Mouse (Mus musculus): ENCODE results near the gene Brcc3.

The Brcc3 gene

DNA sequence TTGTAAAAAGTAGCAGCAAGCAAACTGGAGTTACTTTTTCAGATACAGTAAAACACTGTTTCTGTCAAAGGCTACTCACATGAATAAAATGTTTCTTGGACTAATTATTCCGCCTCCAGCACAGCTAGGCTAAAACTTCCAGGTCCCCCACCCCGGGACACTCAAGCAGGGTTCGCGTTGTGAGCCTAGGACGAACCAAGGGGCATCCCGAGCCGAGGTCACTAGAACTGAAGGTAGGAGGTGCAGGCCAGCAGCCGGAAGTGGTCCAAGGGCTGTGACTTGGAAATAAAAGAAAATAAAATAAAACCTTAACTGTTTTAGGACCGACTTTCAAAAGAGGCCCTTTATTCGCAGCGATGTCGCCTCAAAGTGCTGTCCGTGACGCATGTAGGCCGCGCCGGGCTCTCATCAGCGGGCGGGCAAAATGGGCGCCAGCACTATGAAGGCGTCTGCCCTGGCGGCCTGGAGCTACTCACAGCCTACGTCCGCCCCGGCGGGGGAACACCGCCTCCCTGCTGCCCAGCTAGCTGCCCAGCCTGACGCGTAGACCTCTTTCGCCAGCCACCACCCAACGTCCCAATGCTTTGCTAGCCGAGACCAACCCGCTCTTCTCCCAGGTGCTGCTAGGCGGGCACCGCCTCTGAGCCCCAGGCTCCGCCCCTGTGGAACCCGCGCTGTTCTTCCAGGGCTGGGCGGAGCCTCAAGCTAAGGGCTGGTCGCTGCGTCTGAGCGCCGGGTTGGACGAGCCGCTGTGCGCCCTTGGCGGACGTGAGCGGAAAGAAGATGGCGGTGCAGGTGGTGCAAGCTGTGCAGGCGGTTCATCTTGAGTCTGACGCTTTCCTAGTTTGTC is at the start of gene Brcc3, which contains the start of the genes Cmc4 and Mtcp1:
TSS of gene Brcc3 (plus strand) at position 693 of the 850 bp plus-strand sequence.
TSS of gene Cmc4 (minus strand) at position 649 of the 850 bp plus-strand sequence.
TSS of gene Mtcp1 (minus strand) at position 653 of the 850 bp plus-strand sequence.
- peak; percentile 84 for DNase-seq

DNA sequence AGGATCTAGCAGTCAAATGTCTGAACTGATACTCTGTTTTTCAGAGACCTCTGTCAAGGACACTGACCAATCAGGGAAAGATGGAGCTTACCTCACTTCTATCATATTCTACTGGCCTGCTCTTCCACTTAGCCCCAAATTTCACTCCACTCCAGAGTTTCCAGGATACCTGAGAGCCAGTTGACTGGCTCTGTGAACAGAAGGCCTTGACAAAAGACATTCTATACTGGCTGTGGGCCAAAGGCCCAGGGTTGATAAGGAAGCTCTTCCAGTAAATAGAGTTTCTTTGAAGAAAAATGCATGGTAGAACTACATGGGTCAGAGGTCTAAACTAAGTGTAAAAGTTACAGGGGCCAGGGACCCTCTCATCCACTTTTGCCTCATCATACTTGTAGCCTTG is 46.2 kb upstream of the Brcc3 start:
- DNase-seq: no peak

DNA sequence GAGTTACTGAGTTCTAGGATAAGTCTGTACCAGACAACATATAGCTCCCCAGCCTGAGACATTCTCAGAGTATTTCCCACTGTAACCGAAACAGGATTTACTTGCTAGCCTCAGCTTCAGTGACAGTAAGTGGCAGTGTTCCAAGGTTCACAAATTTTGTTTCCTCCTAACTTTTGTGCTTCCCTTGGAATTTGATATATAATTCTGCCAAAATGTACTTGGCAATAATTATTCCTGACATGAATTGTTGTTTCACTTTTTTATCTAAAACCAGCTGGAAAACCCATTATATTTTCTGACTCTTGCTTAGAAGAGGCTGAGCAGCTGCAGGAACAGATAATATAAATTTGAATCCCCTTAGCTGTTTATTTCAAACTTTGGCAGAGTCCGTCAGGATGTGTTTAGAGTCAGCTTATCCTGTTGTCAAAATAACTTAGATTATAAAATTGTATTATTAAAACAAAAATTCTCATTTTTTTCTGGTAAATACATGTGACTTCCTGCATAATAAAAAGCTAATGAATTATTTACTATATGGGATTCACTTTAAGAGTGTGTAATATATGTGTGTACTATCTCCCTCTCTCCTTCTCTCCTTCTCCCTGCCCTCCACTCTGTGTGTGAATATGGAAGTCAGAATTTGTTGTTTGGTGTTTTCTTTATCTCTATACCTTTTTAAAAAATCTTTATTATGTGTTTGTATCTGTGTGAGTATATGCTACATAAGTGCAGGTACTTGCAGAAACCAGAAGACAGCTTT is 43.6 kb upstream of the Brcc3 start:
- no peak for DNase-seq

DNA sequence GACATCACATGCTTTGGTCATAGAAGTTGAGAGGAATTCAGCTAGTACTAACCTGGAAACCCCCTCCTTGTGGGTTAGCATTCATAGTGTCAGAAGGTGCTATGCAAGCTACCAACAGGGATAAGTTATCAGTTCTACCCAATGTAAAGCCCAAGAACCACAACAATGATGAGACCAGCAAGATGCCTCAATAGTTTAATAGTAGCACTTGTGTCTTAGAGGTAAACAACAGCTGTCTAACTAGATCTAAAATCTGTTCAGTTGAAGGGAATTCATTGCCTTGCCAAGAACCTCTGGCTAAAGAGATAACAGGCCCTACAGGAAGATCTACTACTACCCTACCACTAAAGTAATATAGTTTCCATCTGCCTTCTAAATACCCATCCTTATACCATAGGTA is 39.6 kb upstream of the Brcc3 start:
- DNase-seq: no peak

DNA sequence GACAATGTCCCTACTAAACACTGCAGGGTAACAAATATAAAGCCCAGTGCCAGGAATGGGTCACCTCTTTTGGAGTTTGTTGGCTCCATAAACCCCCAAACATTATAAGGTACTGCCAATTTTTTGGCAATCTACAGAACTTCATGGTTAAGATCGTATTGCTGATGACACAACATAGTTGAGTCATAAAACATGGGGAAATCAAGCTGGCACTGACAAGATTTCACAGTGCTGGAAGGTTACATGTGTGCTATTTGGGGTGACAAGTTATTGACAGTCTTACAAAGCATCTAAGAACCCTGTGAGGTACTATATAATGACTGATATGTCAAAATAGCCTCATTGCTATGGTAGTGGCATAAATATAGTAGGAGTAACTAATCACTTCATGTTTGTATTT is 35.3 kb upstream of the Brcc3 start:
- DNase-seq: no peak

DNA sequence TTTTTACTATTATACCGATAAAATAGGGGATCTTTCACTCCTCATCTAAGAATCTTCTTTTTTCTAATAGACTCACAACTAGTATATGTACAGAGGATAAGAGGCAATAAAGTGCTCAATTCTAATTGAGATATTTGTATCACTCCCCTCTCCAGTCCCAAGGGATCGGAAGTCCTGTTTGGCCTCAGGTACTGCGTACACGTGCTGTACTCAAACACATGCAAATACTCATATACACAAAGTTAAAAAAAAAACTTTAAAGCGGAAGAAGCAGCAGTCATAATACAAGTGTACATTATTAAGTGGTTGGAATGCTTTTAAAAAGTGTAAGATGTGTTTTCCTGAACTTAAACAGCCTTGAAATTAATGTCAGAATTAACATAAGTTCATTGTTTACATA is 34.7 kb upstream of the Brcc3 start:
- no peak for DNase-seq

DNA sequence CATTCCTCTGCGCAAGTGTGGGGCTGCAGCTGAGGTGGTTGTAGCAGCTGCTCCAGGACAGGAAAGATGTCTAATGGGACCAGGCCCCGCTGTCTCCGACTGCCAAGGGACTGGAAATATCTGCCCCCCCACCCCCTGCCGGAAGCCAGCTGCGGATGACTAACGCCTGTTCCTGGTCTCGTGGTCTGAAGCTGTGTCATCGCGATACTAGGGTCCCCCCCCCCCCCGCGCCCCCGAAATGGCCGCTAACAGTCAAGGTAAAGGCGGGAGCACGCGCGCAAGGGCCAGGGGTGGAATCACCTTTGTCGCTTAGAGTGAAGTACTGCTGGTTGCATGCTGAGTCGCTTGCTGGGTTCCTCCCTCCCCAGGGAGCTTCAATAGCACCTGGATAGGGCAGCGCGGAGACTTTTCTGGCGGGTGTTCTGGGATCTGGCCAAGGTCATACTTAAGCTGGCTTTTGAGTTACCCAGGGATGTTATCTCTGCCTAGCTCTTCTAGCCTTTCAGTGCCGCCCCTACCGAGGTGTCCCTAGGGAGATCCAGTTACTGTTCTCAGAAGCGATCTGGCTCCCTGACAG is 34.1 kb upstream of the Brcc3 start, which contains the start of the genes Fundc2 and F8:
TSS of gene Fundc2 (plus strand) at position 205 of the 577 bp plus-strand sequence.
TSS of gene F8 (minus strand) at position 421 of the 577 bp plus-strand sequence.
- peak; percentile 44 for DNase-seq

DNA sequence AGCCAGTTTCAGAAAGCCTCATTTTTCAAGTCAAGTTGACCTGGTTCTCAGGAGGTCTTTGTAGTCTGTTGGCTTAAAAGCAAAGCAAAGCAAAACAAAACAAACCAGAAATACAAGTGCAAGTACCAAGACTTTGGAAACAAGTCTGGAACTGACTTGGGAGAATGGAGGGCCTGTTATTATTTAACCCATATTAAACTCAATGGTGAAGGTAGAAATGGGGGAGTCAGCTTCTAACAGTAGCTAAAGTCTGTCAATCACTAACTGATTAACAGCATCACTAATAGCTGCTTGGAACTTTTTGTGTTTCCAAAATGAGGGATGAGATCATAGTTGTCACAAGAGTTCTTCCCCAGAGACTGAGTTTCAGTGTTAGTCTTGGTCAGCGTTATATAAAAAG is 17.0 kb upstream of the Brcc3 start:
- no peak for DNase-seq

DNA sequence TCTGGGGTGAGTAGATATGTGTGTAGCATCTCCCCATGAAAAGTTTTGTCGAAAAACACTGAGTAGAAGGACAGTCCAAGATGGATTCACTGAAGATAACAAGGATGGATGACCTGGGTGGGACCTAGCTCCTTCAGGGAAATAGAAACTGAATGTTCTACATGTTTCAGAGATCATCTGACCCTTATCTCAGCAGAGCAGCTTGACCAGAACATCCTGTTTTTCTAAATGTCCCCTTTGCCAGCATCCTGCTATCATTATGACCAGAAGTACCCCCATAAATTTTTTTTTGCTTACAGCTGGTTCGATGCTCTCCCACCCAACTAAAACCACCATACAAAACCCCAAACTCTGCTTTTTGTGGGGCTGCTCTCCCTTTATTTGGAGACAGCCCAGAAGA is 13.8 kb upstream of the Brcc3 start:
- DNase-seq: no peak

DNA sequence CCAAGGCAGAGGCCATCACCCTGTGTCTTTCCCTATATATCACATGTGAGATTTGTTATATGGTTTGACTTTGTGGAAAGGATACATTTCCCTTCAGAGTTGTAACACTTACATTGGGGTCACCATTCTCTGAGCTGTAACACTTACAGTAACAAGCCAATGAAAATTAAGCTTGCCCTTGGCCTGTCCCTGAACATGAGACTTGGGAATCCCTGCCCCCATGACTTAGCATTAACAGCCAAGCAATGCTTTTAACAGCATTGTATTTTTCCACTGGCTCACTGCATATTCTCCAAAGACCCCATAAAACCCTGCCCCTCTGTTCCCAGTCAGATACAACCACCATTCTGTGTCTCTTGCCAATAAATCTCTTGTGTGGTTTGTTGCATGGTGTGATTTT is 13.1 kb upstream of the Brcc3 start:
- no peak for DNase-seq

DNA sequence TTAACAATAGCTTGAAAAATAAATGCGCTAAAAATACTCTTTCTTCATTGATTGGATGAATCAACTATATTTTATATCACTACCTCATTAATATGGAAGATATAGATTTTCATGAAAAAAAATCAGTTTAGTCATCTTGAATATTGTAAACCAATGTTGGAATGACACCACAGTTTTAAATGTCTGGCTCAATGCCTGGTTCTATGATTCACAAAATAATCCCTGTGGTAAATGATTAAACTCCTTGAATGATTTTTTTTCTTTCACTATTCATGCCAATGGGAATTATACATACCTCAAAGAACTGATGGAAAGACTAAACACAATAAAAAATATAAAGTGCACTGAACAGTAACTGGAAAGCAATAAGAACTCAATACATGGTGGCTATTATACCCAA is 6.7 kb upstream of the Brcc3 start:
- no peak for DNase-seq

DNA sequence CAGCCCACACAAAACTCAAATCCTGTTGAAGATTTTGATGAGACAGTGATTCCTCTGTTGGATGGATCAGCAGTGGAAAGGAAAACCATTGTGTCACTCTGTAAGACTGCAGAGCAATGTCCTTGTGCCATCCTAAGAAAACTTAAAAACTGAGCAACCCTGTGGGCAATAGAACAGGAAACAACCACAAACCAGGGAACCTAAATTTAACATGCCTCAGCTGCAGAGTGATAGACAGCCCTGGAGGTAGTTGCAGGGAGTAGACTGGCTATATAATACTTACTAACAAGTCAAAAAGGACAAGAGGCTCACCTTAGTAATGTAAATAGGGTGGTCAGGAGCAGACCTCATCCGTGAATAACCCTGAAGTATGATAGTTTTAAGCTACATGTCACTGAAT is 38.2 kb downstream of the Brcc3 start:
- no peak for DNase-seq

DNA sequence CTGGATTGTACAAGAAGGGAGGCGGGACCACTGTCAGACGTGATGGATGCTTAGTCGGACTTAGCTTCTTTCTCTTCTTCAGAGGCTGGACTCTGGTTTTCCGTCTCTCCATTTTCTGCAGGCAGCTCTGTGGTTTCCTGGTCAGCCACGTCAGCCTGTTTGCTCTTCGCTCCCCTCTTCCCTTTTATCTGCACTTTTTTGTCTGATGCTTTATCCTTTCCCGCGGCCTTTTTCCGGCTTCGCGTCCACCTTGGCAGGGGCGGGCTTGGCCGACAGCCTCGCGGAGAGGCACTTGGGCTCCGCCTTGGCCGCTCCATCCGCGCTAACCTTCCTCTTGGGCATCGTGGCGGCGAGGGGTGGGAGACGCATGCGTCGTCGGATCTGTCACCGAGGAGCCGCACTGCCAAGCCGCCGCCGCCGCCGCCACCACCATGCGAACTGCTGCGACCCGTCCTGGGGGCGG is 58.8 kb downstream of the Brcc3 start:
- peak; percentile 65 for DNase-seq

DNA sequence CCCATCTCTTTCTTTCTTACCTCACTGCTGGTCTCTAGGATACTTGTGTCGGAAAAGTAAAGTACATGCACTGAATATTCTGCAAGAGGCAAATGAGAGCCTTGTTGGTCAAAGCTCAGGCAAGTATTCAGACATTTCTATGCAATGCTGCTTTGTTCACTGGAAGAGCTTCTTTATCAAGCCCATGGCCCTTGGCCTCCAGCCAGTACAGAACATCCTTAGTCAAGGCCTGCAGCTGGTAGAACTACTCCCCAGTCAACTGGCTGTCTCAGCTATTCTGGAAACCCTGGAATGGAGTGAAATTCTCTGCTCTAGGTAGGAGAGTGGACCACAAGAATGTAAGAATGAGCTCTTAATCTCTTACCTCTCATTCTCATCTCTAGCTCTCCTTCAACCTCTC is 73.5 kb downstream of the Brcc3 start:
- no peak for DNase-seq

Measured in cerebellum, adult 11 months (tissue).